Mouse (Mus musculus) kidney, postnatal 14 days (tissue): Measurements from ENCODE around the gene Eln.
A peak's percentile ranks its signal among the peaks of the same experiment; 100 is the strongest.

Experiments used
- DNase-seq: peaks from one replicate; pipeline ENCODE4 v3.0.0; 2022; ENCODE audit warnings: mixed read lengths

Gene Eln

DNA sequence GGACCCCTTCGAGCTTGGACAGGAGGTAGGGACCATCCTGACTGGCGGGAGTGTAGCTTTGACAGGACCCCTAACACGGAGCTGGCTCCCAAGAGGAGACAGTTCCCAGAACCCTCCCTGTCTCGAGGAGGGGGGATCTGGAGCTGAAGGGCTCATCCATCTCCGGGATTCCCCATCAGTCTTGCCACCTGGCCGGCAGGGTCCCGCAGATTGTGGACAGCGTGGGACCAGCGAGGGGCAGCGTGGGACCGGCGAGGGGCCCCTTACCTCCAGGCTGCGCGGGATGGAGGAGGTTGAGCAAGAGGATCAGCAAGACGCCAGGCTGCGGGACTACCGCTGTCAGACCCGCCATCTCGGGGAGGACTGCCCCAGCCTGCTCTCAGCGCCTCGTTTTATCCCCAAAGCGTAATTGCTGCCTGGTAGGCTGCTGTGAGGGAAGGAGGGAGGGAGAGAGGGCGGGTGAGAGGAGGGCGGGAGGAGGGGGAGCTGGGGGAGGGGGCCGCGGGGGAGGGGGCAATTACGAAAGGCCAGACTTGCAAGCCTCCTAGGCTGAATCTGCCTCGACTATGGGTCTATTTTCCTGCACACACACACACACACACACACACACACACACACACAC lies at the start of gene Eln:
TSS of gene Eln (minus strand) at position 434 of the 622 bp plus-strand sequence.
- DNase-seq = no peak

DNA sequence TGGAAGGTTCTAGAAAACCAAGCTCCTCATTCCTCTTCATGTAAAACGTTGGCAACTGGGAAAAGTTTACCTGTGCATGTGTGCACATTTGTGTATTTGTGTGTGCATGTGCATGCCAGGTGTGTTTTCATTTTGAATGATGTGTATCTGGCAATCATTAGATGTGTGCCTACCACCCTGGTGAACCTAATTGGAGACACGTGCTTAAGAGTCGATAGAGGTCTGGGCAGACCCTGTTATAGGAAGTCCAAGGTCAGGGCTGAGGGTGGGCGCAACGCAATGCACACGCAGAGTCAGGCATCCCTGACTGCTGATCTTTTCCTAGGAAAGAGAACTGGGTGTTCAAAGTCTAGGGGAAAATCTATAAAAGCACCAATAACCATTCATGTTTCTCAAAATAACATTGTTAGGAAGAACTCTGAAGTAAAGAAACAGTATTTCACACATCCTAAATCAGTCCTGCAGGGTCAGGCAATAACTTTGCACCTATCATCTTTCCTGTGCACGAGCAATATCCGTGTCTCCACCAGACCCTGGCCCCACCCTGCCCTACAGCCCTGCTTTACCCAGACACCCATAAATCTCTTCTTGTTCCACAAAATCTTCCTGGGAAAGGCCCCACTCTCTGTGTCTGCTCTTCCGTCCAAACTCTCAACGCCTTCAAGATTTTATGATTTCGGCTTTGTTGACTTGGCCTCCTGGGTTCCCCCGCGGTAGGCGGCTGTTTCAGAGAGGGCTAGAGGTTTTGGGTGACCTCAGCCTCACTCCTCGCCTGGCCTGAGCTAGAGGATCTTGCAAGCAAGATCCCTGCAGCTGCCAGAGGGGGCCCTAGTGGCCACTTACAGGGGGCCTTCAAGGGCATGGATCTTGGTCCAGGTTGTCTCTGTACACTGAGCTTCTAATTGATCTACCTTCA lies 43.2 kb upstream of the Eln start:
- no peak for DNase-seq

GRCm38 (mm10) chr5:134788237-134788636 lies 41.1 kb upstream of the Eln start:
- DNase-seq = no peak

- no peak for DNase-seq
Observed at GRCm38 (mm10) chr5:134785691-134786371, 38.7 kb upstream of the Eln start.

DNA sequence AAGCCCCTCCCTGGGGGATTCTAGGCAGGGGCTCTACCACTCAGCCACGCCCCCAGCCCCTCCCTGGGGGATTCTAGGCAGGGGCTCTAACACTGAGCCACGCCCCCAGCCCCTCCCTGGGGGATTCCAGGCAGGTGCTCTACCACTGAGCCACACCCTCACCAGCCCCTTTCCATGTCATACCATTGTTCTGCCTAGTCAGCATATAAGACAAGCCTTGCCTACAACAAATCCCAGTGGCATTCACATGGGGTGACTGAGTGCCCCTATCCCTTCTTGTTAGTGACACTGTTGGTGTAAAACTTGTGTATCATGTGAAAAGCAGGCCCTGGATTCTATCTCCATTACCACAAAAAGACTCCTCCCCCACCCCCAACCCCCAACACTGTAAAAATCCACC lies 36.7 kb upstream of the Eln start:
- DNase-seq = no peak

- DNase-seq = no peak
Observed at GRCm38 (mm10) chr5:134780963-134781362, 33.8 kb upstream of the Eln start.

DNA sequence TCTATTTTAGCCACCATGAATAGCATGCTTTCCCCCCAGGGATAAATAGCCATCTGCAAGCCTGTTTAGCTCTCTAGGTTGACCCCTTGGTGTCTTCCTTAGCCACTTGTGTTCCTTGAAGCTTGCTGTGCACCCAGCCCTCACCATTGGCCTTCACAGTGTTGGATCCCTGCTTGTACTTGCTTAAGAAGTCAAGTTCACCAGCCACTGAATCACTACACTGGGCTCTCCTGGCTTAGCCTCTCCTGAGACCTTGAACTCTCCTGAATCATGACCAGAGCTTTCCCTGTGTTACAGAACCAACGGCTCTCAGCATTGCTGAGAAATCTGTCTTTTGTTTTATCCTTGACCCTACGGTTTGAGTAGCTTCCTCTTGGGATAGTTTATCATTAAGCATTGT lies 33.0 kb upstream of the Eln start:
- no peak for DNase-seq

DNA sequence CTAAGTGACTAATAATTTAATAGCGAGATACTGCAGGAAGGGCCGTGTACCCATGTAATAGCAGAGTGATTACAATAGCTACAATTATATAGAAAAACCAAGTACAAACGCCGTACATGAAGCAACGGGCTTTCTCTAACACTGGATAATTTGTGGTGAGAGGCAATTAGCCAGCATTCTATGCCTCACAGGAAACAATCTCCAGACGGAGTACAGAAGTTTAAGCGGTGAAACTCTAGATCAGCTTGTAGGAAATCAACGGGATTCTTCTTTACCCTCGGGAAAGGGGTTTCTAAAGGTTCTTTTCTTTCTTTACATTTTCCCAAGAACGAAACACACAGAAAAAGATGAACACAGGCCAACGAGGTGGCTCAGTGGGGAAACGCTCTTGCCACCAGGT lies 29.4 kb upstream of the Eln start:
- no peak for DNase-seq

DNA sequence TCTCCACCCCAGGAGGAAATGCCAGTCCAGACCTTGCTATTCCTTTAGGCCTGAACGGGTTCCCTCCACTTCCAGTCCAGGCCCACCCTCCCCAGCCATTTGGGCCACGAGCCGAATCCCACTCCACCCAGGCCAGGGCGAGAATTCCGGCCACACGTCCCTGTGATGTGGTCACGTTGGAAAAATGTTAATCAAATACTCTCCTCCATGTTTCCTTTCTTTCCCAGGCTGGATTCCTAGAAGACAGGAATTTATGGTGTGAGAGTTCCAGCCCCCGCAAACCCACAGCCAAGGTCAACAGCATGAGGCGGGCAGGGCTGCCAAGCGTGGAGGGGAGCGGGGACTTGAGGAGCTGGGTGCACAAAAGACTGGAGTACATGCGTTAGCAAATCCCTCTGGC lies 25.4 kb upstream of the Eln start:
- peak; percentile 48 for DNase-seq

- DNase-seq = no peak
Observed at GRCm38 (mm10) chr5:134771750-134772149, 24.6 kb upstream of the Eln start.

GRCm38 (mm10) chr5:134769181-134769580 lies 22.1 kb upstream of the Eln start:
- peak; percentile 34 for DNase-seq

DNA sequence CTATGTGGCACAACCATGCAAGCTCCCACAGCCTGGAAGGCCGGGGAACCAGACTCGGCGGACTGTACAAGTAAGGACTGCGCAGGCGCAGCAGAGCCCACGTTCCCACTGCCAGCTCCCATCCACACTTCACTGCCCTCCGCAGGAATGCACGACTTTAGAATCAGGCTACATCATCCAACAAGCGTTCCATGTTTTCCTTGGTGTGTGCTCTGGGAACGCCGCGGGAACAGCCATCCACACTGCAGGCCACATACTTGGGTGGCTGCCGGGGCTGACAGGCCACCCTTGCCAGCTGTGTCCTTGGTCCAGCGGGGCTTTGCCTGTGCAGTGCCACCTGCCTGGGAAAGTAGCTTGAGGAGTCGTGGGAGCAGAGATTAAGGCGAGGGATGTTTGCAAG lies 18.3 kb upstream of the Eln start:
- DNase-seq = no peak

DNA sequence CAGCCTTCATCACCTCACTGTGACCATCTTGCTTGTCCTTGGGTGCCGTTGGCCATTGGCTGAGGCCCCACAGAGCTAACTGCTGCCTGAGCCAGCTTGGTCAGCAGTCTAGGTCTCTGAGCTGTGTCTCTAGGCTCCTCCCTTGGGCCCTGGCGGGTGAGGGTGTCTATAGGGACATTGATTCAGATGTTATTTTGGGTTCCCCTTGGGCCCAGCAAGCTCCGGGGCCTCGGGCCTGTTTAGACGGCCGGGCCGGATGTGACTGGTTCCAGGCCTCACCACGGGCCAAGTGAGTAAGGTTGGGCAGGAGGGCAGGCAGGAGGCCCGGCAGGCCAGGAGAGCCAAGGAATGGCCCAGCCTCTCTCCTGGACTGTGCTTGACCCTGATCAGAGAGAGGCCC lies 16.2 kb upstream of the Eln start:
- no peak for DNase-seq

DNA sequence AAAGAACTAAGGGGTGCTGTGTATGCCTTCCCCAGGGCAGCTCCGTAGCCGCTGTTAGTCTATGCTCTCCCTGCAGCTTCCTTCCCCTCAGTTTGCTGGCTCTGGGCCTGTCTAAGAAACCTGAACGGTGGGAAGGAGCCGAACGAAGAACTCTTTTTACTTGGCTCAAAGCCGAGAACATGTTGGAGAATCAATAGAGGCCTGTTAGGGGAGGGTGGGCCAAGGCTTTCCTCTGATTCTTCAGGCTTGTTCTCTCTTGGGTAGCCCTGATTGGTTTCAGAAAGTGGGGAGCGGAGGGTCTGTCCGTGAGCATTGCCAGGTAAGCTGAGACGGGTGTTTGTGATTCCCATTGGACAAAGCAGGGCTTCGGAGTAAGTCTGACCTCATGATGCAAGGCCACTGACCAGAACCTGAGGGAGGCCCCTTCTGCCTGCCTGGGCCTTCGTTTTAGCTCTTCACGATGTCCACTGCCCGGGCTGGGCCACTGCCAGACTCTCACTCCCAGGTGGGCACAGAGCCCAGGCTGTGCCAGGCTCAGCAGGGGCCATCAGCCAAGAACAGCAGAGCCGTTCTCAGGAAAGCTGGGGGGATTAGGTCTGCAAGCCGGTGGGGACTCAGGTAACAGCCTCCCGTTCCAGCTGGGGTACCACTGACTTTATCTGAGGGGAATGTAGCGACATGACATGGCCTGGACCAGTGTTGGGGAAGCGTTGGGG lies 14.4 kb upstream of the Eln start:
- DNase-seq = peak; percentile 32

GRCm38 (mm10) chr5:134756031-134756430 lies 8.9 kb upstream of the Eln start:
- DNase-seq = no peak

- no peak for DNase-seq
Observed at GRCm38 (mm10) chr5:134754096-134754495, 7.0 kb upstream of the Eln start.

- no peak for DNase-seq
Observed at GRCm38 (mm10) chr5:134750469-134750868, 3.3 kb upstream of the Eln start.

GRCm38 (mm10) chr5:134747947-134748618 lies 960 bp upstream of the Eln start:
- DNase-seq = peak; percentile 72

- peak; percentile 90 for DNase-seq
Observed at GRCm38 (mm10) chr5:134747512-134747893, 380 bp upstream of the Eln start.

DNA sequence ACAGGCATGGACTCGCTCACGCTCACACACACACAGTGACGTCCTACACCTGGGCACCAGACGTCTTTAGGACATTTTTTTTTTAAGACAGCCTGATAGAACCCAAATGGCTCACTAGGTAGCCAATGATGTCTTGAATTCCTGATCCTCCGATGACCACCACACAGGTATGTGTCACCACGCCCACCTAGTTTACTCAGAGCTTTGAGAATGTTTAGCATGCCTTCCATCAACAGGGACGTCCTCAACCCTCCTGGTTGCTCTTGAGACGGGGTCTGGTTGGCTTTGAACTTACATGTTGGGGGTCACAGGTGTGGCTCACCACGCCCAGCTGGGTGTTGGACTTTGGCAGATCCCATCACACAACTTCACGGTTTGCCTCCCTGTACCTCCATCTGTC lies 922 bp downstream of the Eln start:
- DNase-seq = no peak

DNA sequence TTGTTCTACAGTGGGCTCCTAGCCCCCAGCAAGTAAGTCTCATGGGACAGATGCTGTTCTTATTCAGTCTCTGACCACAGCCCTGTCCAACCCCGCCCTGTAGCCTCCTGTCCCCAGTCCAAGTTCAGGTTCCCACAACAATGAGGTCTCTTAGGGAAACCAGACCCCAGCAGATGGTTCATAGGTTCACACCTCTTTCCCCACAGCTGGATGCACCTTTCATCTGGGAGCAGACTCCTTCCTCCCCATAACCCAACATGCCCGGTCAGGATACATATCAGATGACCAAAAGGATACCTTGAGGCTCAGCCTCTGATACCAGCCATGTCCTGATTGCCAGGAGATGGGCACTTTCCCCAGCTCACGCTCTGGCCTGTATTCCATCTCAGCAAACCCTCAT lies 1.3 kb downstream of the Eln start:
- DNase-seq = no peak

- DNase-seq = no peak
Observed at GRCm38 (mm10) chr5:134745000-134745399, 2.1 kb downstream of the Eln start.

- peak; percentile 59 for DNase-seq
Observed at GRCm38 (mm10) chr5:134743991-134744390, 3.1 kb downstream of the Eln start.
